Mouse (Mus musculus) heart, postnatal 36 days (tissue): ENCODE measurements around the gene Wdr17. TPM values are rescaled to one million over a fixed set of nuclear protein-coding genes. Genes with fewer than 3 reads are reported as not detected.

Experiments used
- DNase-seq, 2 experiments: peaks; one replicate each; pipeline ENCODE4 v3.0.0; 2021 to 2022
- intact Hi-C: fragments of 180-260 bp; cut with DNase I; formaldehyde crosslinking; loops from one replicate; pipeline ENCODE4 v1.15.1; 2025
- total RNA-seq, 2 experiments: library from RNA; stranded (reverse); gene quantifications; 2 replicates each; pipeline ENCODE4 v1.2.3; 2021

Gene Wdr17
- not detected for total RNA-seq

DNA sequence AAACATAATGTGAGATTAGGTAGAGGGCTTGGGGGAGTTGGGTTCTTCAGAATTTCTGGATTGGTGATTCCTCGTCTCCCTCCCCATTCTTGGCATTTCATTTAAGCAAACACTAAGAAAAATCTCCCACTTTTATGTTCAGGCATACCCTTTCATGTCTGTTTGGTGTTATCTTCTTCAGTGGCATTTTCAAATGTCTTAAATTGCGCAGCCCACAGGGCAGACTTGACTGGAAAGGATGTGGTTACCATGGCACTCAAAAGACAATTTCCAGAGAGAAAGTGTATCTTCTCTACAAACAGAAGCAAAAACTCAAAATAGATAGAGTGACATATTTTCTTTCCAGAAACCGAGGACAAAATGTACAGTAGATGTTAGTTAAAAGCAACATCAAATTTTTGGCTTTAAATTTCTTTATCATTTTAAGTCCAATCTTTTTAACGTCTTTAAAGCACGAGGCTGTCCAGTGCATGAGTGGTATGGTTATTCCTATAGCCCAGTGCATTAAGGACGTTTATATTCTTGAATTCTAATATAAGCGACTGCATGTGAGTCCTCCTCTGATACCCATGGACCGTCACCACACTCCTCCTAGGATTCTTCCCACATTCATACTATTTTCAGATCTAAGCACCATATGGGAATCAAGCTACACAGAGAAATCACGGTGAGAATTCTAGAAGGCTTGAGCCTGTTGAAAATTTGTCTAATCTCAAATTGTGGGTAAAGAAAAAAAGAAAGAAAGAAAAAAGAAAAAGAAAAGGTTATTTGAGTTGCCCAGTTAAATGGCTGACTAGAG is at the start of gene Wdr17:
TSS of gene Wdr17 (minus strand) at position 198 of the 799 bp plus-strand sequence.
- intact Hi-C loops: no loop called here
- no peak for DNase-seq

DNA sequence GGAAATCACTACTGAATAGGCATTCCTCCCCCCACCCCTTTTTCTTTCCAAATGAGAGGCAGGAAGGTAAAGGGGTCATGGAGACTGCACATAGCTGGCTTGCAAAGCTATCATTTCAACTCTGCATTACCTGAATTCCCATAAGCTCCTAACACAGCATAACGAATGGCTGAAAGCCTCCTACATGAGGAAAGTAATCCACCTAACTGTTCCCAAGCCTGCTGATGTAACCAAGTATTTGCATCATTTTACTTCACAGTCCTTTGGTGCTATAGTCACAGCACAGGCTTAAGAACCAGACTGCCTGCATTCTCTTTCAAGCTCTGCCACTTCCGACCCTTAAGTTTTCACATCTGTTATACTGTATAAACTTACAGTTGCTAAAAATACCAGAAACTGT is 45.3 kb upstream of the Wdr17 start:
- intact Hi-C loops: no loop called here
- DNase-seq: no peak

DNA sequence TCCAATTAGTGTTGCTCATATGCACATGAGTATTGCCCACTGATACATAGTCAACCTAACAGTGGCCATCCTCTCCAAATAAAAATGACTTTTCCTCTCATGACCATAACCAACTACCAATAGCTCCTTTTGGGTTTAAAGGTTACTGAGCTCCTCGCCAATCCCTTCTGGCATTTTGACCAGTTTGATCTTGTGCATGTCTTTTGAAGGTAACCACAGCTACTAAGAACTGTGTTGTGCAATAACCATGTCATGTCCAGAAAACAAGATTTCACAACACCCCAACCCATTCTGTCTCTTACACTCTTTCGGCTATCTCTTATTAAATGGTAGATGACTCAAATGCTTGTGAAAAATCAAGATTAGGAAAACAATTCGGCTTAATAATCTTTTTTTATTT is 38.0 kb upstream of the Wdr17 start:
- no peak for DNase-seq
- intact Hi-C loops: no loop called here

DNA sequence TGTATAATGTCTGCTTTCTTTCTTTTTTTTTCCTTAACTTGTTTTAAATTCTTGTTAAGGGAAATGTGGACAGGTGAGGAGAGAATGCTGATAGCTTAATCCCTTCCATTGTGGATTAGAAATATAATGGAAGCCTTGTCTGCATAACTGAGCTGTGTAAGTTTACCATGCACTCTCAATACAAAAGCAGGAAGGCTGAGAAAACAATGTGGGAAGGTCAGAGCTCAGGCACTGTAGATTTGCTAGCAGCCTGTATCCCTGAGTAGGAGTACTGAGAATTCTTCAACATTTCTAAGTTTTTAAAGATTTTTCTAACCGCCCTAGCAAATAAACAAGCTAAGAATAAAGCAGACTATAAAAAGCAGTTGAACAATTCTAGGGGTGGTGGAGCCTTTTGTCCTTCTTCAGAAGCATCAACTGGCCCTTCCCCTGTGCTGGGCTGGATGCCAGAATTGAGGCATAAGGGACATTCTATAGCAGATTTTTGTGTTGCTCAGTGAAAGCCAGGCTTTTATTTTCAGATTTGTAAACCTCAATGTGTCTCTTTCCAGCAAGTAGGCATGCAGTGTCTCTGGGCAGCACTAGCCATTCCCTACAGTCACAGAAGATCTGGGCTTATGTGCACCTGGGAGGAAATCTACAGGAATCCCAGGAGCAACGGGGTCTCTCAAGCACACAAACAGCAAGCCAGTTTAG is 35.3 kb upstream of the Wdr17 start:
- intact Hi-C loops: no loop called here
- DNase-seq: no peak

DNA sequence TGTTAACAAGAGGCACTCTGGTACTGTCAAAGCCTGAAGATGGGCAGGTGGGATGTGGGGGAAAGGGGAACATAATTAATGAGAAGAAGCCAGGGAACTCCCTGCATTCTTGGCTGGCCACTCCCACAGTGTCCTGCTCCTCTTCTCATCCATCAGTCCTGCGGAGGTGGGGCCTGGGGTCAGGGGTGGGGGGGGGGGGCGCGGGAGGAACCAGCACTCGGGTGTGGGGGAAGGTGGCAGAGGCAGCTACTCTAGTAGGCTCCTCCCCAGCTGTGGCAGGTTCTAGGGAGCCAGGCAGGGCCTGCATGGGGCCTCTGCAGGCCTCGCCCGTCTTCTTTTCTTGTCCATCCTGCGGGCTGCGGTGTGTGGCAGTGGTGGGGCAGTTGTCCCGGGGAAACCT is 30.7 kb upstream of the Wdr17 start:
- DNase-seq: no peak
- intact Hi-C loops: no loop called here

DNA sequence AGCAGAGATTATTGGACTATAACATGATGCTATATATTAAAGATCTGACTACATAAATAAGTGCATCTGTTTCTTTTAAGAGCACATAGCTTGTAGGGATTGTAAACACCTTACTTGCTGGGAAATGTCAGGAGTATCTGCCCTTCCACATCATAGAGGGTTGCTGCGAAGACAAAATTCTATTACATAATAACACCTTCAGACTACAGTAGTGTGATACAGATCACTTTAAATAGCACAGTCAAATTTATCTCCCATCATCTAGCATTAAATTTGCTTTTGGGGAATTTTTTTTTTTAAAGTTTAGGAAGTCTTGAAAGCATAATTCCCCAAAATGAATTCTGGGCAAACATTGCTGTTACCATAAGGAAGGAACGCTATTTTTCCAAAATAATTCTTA is 25.9 kb upstream of the Wdr17 start:
- DNase-seq: no peak

DNA sequence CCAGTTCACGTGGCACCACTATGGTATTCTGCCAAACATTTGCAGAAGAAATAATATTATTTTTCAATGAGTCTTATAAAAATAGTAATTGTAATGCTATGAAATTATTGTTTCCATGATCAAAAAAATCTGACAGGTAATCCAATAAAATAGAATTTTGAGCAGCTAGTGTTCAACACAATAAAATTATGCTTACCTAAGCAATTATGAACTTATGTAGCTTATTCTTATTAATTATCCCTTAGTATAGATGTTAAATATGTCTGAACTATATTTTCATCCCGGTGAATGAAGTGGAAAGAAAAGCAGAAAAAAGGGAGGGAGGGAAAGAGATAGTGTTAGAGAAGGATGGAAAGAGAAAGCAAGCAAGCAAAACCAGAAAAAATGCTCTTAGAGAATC is 12.5 kb upstream of the Wdr17 start:
- intact Hi-C loops: no loop called here
- no peak for DNase-seq

More for the DNA sequence above, 25.9 kb upstream of the Wdr17 start:
- intact Hi-C loops: no loop called here

DNA sequence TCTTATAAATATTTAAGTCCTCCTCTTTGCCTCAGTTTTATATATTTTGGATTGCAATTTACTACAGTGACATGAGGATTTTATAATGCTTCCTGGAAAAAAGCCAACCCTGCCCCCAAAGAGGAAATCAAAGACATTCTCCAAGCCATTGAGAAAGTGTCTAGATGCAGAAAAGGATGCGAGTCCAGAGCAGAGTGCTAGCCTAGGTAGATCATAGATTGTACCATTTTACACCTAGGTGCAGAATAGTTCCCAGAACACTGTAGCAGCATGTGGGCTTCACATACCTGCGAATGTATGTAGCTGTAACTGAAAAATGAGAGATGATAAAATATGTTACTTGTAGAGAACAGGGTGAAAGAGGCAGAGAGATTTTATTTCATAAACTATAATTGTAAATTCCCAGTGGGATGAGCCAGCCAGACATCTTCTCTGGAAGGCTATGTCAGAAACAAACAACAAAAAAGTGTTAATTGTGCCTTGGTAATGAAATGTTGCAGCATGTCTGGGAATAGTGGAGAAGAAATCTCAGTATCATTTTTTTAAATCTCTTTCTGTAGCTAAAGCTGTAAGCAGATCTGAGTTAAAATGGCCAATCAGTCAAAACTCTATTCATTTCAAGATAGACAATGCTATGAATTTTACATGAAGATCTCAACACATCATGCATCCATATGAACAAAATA is 7.8 kb upstream of the Wdr17 start:
- no peak for DNase-seq
- intact Hi-C loops: no loop called here

DNA sequence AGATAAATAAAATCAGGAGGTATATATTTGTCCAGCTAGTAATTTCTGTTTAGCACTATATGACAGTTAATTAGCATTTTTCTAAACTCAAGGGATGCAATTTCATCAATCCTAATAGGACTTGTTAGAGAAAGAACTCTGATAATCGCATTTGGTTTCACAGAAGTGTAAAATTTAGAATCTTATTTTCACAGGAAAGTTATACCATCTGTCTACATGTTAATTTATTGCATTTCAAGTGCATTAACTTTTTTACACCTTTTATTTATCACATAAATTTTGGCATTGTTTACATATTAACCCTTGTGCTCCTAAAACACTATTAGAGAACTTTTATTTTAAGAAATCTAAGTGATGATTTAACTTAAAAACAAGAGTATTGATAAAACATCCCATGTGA is 7.2 kb upstream of the Wdr17 start:
- no peak for DNase-seq
- intact Hi-C loops: no loop called here

DNA sequence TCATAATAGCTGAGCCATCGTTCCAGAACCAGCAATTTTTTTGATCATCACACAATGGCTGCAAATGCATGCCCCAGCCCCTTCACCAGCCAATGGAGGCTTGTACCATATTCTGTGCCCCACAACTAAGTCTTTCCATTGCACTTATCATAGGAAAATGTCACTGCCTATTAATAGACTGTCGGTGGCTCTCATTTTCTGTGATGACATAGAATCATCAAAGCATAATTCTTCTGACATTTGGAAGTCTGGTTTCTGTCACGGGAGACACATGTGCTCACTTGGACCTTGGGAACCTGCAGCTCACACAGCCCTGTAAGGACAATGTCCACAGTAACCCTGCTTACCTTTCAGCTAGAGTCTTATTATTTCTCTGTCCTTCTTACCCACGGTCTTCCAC is 424 bp downstream of the Wdr17 start:
- DNase-seq: no peak

DNA sequence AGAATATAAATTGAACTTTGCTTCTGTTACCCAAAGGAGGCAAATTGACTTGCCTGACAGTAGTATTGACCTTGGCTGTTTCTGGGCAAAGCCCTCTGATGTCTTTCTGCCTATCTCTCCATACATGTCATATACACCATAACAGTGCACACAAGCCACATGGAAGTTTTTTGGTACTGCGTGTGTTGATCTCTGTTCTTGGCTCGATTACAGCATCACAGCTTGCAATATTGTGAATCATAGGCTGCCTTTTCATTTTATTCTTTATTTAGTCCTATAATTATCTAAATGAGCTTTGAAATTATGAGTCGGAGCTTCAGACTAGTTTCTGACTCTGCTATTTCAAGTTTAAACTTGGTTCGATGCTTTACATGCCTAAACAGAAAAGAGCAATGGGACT is 10.5 kb downstream of the Wdr17 start:
- intact Hi-C loops: no loop called here
- DNase-seq: no peak

More for the DNA sequence above, 424 bp downstream of the Wdr17 start:
- intact Hi-C loops: no loop called here

DNA sequence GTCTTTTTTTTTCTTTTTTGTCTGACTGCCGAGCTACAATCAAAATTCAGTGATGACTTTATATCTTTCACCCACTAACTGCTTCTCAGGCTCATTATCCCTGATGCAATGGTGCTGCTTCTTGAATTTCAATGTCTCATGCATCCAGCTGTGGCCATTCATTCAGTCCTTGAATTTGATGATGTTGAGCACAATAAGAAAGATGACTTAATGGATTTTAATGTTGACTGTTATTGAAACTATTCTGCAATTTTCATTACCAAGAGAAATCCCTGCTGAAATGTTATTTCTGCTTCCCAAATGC is 22.3 kb downstream of the Wdr17 start:
- intact Hi-C loops: no loop called here
- no peak for DNase-seq

DNA sequence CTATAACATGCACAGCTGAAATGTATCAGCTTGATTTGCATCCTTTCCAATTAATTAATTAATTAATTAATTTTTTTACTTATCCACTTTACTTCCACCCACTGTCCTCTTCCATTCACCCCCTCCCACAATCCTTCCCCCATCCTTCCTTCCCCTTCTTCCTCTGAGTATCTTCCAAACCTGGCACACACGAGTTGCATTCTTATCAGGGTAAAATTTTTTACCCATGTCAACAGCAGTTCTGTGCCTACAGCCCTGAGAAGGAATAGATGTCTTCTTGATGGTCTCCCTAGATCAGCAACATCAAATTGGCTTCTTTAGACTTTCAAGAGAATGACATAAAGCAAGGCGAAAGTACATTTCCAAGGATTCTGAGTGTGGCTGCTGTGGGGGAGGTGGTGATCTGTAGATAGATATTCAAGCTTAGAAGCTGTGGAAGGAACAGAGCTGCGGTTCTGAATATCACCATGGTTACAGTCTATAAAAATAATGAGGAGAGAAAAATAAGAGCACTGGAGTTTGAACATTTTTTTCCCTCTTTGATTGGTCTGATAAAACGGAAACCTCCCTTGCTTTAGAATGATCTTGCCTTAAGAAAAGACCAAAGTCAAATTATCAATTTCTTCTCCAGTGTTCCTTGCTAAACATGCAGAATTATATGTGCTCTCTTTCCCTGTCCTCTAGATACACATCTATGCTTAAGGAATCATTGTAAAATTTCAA is 22.8 kb downstream of the Wdr17 start:
- intact Hi-C loops: no loop called here
- no peak for DNase-seq

DNA sequence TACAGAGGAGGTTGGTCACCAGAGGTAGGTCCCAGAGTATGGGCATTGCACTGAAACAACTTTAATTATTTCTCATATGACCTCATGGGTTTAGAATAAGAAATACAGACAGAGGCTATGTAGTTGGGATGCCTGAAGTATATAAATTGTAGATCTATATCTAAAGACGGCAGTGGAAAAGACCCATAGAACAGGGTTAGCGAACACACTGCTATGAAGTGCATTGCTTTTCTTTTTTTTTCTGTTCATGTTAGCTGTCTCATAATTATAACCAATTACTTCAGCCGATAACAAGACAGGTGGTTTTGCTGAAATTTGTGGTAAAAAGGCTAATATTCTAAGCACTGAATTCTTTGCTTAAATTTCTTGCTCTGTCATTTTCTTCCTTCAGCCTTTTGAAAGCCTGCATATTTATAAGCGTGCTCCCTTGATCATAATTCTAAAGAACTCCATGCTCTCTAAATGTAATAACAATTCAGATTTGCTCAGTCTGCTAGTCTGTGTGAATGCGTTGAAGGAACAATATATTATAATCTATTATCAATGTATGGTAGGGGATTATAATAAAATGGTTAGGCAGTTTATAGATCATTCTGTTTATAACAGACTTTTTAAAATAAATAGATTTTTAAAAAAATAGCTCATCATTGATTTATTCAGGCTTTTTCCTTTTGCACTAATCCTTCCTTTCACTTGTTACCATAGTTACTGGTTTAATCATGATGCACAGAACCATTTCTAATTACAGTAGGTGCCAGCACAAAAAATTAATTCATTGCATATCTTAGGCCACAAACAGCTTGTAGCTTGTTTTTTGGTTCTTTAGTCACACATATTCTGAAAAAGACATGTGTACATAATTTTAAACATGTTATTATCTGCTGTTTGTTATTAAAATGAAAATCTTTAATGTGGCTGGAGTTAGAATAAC is 50.7 kb downstream of the Wdr17 start:
- intact Hi-C loops: no loop called here
- no peak for DNase-seq

DNA sequence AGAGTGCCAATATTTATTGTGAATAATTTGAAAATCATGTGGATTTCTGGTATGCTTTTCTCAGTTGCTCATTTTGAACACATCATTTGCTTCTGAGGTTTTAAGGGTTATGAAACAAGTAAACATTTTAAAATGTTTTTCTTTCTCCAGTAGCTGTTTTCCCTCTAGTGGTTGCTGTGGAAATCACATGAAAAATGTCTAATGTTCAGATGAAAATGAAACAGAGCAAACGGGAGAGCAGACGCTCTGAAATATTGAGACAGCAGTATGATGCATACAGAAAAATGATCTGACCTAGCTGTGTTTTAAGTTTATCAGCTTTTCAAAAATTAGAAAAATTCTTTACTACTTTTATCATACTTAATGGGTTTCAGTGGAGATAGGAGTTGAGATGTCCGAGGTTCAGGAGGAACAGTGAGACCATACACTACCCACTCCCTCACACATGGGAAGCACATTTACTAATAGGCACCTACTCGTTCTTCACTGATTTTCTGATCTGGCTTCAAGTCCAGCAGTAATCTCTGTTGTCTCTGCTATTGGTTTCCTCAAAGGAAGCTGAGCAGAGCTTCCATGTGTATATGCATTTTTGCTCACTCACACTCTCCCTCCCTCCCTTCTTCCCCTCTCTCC is 57.1 kb downstream of the Wdr17 start:
- no peak for DNase-seq
- intact Hi-C loops: loop anchor here (10.0 kb wide), 1 partner anchor 325 kb away; no protein-coding TSS in a partner anchor

DNA sequence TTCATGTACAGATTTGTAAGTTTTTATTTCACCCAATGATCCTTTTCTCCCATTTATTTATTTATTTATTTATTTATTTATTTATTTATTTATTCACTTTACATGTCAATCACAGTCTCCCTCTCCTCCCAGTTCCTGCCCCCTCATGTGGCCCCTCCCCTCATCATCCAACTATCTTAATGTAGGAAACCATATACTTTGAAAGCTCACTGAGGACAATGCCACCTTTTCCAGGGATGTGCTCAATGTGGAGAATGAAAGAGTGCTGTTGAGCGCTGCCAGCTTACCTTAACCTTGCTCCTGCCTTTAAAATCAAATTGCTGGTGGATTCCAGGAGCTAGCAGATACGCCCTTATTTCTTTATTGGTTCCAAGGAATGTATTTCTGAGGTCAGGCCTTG is 59.0 kb downstream of the Wdr17 start:
- DNase-seq: no peak
- intact Hi-C loops: loop anchor here (10.0 kb wide), 1 partner anchor 323 kb away; no protein-coding TSS in a partner anchor

DNA sequence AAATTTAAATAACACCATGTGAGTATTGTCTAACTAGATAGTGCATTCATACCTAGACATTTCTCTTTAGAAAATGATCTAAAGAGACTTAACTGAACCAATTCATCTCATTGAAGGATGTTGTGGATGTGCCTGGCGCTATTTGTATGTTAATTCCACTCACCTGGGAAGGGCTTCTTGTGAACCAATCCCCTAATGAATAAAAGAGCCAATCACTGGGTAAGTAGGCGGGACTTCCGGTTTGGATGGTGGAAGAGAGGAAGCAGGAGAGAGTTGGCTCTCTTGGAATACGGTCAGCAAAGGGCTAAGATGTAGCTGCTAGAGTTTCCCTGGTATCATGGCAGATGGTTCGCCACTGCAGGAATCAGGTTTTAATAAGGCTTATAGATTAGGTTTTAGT is 64.0 kb downstream of the Wdr17 start:
- intact Hi-C loops: loop anchor here (10.0 kb wide), 1 partner anchor 318 kb away; no protein-coding TSS in a partner anchor
- DNase-seq: no peak

DNA sequence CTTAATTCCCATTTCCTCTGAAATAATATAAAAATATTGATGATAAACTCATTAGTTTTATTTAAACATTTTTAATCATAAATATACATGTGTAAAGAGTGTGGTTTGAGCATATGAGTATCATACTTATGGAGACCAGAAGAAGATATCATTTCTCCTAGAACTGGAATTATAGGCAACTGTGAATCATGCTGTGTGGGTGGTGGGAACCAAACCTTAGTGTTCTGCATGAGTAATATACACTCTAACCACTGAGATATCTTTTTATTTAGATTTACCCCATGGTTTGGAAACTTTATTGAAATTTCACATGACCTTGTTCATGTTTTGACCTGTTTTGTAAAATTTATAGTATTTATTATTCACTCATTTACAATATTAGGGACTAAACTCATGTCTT is 68.3 kb downstream of the Wdr17 start:
- intact Hi-C loops: no loop called here
- DNase-seq: no peak

DNA sequence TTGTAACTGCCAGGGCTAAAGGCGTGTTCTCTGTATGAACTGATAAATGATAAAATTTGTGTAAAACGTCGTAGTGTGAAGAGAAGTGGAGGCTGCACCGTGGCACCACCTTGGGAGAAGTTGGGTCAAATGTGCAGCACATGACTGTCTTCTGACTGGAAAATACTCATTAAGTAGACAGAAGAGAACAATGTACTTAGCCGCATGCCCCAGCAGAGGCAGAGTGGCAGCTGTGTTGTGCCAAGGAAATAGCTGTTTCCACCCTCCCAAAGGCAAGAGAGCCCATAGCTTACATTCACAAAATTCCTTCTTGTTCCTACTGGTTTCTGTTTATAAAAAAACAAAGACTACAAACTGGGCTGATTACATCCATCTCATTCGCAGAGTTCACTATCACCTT is 78.8 kb downstream of the Wdr17 start:
- DNase-seq: no peak
- intact Hi-C loops: no loop called here

DNA sequence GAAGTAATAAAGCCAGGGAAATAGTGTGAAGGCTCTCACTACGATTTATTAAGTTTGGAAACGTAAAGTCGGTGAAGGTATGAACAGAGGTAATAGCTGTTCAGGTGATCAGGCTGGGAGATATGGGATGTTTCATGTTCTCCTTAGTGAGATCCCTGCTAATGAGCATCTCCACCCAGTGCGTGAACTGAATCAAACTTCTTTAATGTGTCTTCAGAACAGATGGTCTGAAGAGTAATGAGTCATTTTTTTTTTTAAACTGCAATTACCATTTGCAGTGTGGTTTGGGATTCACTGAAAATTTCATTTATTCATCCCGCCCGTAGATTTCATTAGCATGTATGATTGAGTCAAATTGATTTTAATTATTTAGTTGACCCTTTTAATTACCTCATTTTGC is 80.8 kb downstream of the Wdr17 start:
- intact Hi-C loops: no loop called here
- DNase-seq: no peak
